Mouse (Mus musculus): Measurements from ENCODE around the gene Ciz1.
"Not testable (repeated sequence)": the region's sequence is repeated elsewhere in the genome, so short reads cannot be mapped to it uniquely, and the experiment has no call there.

Ciz1 gene

DNA sequence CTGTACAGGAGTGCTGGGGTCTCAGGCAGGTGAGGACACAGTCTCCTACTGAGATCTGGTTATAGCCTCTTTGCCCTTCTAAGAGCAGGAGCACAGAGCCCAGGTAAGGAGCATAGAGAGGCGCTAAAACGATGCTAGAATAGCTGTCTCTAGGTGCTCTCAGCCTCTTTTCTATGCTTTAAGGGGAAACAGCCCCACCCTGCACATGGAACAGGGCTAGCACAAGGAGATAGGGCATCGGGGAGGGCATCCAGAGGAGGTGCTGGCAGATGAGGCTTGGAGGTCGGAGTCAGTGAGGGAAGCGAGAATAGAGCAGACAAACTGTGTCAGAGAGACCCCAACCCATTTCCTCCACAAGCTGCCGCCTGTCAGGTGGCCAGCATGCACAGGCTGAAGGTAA, 5.1 kb upstream of the Ciz1 start:
- DNase-seq (ENCODE audit: low spot score in 2 of 2), result no peak

DNA sequence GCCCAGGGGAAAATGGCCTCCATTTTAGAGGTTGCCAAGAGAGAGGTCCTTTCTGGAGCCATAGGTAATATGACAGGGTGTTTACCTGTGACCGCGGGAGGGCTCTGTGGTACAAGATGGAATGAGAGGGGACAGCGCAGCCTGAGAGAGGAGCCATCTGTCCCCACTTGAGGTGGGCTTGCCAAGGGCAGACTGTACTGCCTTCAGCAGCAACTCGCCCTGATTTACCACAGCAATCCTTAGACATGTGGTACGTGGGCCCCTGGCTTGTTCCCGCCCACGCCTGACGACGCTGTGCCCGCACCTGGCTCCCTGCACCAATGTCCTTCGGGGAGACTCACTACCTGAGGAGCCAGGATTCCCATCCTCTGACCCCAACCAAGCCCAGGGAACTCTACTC, 3.8 kb upstream of the Ciz1 start:
- DNase-seq (ENCODE audit: low spot score in 2 of 2), result no peak

DNA sequence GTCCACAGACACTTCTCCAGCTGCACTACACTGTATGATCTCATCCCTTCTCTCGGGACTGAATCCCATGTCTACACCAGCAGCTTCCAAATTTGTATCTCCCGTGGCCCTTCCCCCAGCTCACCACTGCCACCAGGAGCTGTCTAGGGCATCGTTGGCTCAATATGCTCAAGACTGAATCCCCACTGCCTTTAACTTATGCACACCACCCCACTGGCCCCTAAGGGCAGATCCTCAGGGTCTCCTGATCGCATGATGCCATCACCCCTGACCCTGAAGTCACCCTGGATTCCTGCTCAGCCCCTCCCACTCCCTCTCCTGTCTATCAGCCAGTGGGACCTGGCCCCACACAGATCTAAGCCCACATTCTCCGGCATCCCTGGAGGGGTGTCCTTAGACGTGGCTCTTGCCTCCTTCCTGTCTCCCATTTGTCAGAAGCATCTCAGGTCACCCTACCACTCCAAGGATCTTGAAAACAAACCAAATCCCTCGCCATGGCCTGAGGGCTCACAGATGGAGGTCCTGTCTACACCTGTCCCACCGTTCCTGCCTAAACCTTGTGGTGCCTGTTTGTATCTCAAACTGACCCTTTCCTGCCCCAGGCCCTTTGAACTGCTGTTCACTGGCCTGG, 2.4 kb upstream of the Ciz1 start:
- DNase-seq (ENCODE audit: low spot score in 2 of 2), result no peak

DNA sequence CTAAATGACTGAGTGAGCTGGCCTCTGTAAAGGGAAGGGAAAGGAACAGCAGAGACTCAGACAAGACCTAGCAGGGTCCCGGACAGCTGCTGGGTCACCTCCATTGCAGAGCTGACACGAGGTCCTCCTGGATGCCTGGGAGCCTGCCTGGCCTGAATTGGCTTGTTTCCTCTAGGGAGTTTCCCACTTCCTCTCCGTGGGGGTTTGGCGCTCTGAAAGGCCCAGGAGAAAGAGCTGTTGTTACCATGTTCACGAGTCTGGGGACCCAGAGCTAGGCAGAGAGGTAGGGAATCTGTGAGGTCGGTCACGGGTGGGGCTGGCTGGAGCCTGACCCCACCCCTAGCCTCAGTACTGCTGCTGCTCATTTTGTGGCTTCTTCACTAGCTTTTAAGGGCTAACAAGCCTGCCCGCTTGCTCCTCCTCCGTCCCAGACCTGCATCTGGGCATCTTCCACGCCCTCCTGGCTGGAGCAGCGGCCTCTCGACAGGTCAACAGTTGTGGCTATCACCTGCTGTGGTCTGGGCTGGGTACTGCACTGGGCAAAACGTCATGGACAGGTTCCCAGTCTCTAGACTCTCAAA, 1.6 kb upstream of the Ciz1 start:
- no peak for DNase-seq (ENCODE audit: low spot score in 2 of 2)

GRCm38 (mm10) chr2:32351471-32351961, 611 bp upstream of the Ciz1 start:
- no peak for DNase-seq (ENCODE audit: low spot score in 2 of 2)

GRCm38 (mm10) chr2:32353007-32353542, 948 bp downstream of the Ciz1 start, which contains the start of gene Dnm1:
Dnm1 (minus strand) TSS chr2:32353338.
- peak; percentile 96 to 98 for DNase-seq (ENCODE audit: low spot score in 2 of 2)

DNA sequence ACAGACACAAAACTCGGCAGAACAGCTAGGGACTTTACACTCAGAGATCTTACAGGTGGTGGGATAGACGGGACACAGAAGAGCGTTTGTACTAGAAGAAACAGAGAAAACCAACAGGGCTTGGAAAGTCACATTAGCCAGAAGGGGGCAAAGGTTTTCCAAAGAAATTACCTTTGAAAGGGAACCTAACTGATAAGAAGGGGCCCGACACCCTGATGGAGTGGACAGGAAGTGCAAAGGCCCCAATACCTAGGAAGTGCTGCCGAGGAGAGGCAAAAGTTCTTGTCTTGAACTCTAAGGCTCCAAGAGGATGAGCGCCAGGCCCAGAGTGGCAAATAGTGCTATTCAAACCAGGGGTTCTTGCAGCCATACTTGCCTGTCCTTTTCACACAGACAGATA, 1.7 kb downstream of the Ciz1 start:
- no peak for DNase-seq (ENCODE audit: low spot score in 2 of 2)

GRCm38 (mm10) chr2:32354336-32354895, 2.3 kb downstream of the Ciz1 start:
- no peak for DNase-seq (ENCODE audit: low spot score in 2 of 2)

GRCm38 (mm10) chr2:32356216-32356615, 4.1 kb downstream of the Ciz1 start:
- DNase-seq (ENCODE audit: low spot score in 2 of 2), result no peak

DNA sequence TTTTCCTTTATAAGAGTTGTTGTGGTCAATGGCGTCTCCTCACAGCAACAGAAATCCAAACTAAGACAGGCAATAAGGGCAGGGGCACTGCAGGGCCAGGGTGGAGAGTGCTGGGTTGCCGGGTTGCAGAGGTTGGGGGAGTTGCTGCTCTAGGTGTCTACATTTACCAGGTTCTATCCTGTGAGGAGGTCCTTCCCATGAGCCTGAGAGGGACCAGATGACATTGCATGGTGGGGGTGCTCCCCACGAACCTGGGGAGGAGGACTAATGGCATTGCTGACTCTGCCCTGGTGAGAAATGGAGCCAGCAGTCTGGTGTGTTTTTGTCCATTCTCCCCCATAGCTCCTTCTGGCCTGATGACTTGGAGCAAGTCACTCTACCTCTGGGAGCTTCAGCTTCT, 5.6 kb downstream of the Ciz1 start:
- no peak for DNase-seq (ENCODE audit: low spot score in 2 of 2)

GRCm38 (mm10) chr2:32358381-32358780, 6.3 kb downstream of the Ciz1 start:
- no peak for DNase-seq (ENCODE audit: low spot score in 2 of 2)

GRCm38 (mm10) chr2:32360741-32361140, 8.6 kb downstream of the Ciz1 start:
- no peak for DNase-seq (ENCODE audit: low spot score in 2 of 2)

DNA sequence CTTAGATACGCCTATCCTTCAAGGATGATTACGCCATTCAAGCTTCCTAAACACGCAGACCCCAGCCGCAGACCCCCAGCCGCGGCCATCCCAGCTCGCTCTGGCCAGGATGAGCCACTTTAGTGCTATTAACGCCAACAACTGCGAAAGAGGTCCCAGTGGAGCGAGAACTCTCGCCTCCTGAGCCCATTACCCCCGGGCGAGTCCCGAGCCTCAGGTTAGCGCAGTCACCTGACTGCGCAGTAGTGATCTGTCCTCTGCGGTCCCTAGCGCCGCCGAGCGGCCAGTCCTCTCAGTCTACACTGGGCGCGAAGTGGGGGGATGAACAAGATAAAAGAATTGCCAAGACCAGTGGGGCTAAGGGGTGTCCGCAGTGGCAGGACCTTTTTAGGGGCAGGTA, 9.3 kb downstream of the Ciz1 start:
- peak in 1 of 2 experiments; percentile 49 for DNase-seq (ENCODE audit: low spot score in 2 of 2)

DNA sequence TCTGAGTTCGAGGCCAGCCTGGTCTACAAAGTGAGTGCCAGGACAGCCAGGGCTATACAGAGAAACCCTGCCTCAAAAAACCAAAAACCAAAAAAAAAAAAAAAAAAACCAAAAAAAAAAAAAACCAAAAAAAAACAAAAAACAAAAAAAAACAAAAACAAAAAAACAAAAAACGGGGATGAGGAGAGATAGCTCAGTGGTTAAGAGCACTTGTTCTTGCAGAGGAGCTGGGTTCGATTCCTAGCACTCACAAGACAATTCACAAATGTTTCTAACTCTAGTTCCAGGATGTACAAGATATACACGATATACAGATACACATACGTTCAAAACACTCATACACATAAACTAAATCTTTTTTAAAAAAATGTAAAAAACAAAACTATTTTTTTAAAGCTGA, 10.1 kb downstream of the Ciz1 start:
- not testable (repeated sequence) for DNase-seq (ENCODE audit: low spot score in 2 of 2)

DNA sequence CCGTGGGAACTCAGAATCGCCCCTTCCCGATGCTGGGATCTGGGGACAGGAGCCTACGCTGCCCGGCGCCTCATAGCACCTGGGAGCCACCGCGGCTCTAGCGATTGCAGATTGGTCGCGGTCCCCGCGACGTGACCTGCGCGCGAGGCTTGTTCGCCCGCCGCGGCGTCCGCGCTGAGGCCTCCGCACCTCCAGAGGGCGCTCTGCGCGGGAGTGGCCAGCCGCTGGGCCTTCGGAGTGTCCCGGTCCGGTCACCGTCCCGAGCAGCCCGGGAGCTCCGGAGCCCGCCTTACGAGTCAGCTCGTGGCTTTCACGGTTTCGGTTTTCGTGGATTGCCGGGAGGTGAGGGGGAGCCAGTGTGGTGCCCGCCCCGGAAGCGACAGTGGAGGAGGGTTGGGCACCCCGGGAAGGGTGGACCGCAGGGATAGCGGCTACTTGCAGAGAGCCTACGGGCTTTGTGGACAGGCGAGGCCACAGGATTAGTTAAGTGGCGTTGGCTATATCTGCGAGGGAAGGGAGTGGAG, 10.8 kb downstream of the Ciz1 start:
- DNase-seq (ENCODE audit: low spot score in 2 of 2), result peak; percentile 82 to 95

GRCm38 (mm10) chr2:32363376-32364106, 11.4 kb downstream of the Ciz1 start:
- no peak for DNase-seq (ENCODE audit: low spot score in 2 of 2)

DNA sequence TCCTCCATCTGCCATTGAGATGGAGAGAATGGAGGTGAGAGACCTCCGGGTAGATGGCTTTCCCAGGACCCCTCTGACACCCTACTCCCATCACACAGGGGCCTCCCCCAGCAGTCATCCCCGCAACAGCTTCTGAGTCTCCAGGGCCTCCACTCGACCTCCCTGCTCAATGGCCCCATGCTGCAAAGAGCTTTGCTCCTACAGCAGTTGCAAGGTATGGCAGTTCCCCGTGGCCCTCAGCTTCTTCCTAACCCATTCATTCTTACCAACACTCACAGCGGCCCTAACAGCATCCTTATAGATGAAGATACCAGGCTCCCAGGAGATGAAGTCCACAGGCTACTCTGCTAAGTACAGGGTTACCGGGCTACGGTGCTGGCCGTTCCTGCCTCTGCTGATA, 12.0 kb downstream of the Ciz1 start:
- DNase-seq (ENCODE audit: low spot score in 2 of 2), result no peak

GRCm38 (mm10) chr2:32367315-32367714, 15.2 kb downstream of the Ciz1 start:
- DNase-seq (ENCODE audit: low spot score in 2 of 2), result no peak

- no peak for DNase-seq (ENCODE audit: low spot score in 2 of 2)
These were observed 22.1 kb downstream of the Ciz1 start for GRCm38 (mm10) chr2:32374191-32374590.

GRCm38 (mm10) chr2:32375317-32375940, 23.3 kb downstream of the Ciz1 start:
- DNase-seq (ENCODE audit: low spot score in 2 of 2), result no peak

DNA sequence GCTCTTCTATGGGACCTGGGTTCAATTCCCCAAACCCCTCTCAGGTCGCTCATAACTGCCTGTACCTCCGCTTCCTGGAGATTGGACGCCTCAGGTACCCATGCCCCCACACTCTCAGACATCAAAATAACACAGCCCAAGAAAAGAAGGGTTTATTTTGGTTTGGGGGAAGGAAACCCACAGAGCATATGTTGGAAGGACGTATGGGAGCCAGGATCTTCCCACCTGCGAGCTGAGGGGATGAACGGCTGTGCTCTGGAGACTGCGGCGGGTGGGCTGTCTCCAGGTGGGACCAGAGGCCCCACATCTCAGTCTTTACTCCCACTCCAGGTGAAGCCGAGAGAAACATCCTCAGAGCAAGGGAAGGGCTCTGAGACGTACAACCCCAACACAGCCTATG, 24.8 kb downstream of the Ciz1 start:
- no peak for DNase-seq (ENCODE audit: low spot score in 2 of 2)
